Mouse (Mus musculus) fibroblast of lung, adult 2 months (primary cell): ENCODE results near the gene Nhsl2.
"Not testable (repeated sequence)": the region's sequence is repeated elsewhere in the genome, so short reads cannot be mapped to it uniquely, and the experiment has no call there.

Experiments
- DNase-seq: peaks from one replicate; pipeline ENCODE4 v3.0.0-alpha.2; 2011; ENCODE audit warnings: low read depth

Nhsl2 gene

DNA sequence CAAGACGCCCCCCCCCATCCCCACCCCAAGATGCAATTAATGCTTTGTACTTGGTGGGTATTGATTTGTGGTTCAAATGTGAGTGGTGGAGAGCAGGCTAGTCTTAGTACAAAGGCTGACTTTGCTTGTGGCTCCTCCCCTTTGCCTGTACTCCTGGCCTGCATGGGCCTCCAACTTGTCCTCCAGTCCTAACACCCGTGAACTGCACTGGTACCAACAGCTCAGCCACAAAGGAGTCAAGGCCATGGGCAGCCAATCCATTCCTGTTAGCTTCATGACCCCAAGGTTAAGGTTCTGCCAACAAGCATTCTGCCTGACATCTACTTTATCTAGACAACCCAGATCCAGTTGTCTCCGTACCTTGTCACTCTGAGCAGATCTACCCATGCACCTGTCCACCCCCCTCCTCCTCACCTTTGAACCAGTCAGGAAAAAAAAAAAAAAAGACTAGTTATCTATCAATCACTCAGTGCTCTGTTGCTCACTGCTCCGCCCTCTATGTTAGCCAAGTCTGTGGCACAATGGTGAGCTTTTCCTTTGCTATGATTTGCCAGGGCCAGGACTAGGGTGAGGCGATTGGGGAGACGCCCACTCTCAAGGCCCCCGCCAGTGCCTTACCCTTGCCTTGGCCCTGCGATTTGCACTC, 236.7 kb downstream of the Nhsl2 start:
- DNase-seq, result no peak

DNA sequence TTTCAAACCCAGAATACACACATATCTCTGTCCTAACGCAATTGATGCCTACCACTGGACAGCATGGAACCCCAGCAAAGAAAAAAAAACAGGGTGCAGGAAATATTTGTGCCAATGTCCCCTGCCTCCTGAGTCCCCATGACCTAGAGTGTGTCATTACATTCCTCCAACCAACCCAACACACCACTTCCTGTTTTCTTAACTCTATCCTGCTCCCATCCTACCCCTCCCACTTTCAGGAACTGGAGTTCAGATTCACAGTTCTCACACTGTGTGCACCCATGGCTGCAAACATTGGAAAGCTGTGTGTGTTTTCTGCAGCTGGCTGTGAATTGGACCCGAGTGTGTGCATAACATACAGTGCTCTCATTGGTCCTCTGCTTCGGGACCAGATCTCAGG, 241.4 kb downstream of the Nhsl2 start:
- DNase-seq, result no peak

DNA sequence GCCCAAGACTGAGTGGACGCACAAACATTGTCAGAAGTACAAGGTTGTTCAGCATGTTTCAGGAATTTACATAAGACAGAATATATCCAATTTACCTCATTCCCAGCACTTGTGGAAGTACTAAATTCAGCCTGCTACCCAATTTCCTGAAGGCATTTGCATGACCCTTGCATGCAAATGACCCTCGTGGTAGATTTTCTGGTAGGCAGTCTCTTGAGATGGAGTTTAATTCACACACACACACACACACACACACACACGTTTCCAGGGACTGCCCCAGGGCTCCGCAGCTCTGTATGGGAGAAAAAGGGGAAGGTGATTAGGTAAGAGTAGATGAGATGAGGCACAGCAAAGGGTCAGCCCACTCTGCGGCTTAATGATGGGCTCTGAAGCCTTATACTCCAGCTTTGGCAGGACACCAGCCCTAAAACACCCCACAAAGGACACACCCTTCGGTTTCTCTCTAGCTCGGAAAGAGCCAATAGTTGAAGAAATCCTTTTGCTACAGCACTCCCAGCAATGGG, 245.3 kb downstream of the Nhsl2 start:
- no peak for DNase-seq

DNA sequence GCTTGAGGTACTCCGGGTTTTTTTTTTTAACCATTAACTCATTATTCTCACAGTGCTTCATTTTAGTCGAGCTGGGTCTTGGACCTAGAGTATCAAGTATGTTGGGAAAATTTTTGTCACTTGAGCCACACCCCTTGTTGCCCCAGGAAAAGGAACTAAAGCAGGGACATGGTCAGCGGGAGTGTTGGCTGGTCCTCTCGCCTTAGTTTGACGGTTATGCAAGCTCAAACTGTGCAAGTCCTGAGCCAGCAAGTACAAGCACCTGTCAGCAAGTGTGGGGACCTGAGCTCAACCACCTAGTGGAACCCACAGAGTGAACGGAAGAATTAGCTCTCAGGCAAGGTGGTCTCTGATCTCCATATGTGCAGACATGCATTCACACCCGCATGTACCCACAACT, 252.7 kb downstream of the Nhsl2 start:
- no peak for DNase-seq

DNA sequence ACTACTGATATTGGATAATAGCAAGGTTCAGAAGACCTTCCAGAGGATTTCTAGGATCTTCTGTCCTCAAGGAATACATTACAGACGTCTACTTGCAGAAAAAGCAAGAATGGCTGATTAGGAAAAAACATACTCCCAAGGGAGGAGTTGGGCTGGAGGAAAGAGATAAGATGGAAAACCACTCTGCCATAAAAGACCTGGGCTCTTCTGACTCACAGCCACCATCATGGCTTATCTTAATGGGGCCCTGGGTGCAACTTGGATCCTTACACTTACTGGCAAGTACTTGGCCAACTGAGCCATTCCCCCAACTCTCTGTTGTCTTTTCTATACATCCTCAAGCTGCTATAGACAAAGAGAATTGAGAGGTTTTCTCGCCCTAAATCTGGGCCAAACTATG, 254.6 kb downstream of the Nhsl2 start:
- not testable (repeated sequence) for DNase-seq

DNA sequence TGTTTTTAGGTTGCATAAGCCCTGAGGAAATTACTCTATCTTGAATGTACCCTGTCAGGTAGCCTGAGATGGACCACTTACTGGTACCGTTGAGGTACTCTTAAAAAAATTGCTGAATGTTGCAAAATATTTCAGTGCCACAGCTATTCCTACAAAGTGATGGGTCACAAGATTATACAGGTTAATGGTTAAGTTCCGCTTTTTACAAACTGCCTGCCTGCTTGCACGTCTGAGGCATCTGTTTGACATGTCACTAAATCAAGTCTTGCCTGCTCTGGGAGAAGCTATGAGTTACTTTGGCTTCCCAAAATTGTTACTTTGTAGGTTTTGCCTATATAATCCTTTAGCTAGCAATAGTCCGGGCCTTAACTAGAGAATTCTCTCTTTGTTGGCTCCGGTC, 260.2 kb downstream of the Nhsl2 start:
- not testable (repeated sequence) for DNase-seq

DNA sequence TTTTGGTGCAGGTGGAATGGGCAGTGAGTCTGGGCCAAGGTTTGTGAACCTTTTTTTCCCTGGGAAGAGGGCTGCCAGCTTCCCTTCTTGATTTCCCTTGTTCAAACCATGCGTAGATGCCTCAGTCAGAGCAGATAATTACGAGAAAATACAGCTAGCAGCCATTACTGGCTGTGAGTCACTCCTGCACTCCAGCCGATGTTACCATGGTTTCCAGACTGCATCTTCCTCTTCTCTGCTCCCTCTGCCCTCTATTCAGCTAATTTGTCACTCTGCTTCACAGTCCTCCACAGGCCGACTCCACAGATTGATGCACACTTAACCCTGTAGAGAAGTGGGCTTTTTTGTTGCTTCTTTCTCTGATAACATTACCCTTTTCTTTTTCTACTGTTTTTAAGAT, 266.5 kb downstream of the Nhsl2 start:
- no peak for DNase-seq

DNA sequence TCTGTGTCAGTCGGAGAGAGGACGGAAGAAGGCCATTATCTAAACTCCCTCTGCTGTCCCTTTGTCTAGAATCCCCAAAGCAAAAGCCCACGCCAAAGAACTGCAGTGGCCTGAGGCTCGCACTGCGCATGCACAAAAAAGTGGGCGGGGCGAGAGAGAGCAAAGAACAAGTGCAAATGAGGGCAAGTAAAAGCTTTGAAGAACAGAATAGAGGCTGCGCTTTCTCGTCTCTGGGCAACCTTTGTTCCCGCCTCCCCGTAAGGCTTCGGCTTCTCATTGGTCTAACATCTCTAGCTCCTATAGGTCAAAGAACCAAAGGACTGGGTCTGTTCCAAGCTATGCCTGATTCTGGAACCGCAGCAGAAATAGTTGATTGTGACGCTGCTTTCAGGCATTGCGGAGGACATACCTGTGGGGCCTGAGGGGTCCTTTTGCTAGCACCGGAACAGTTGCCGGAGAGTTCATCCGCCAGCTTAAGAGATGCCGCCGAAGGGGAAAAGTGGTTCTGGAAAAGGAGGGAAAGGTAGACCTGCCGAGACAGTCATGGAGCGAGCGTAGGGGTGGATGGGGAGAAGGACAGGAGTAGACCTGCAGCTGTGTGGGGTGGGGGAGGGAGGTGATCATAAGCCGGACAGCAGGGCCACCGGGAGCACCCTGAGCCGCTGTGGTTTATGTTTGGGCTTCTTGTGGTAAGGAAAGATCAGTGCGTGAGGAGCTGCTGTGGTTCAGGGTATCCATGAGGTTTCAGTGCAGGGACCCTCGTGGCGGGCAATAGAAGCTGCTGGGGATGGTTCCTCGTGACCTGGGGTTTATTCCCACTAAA, 270.1 kb downstream of the Nhsl2 start, which contains the start of gene Pin4:
Gene Pin4 (plus strand): TSS at position 406 of the 823 bp plus-strand sequence.
- DNase-seq, result peak; percentile 94

DNA sequence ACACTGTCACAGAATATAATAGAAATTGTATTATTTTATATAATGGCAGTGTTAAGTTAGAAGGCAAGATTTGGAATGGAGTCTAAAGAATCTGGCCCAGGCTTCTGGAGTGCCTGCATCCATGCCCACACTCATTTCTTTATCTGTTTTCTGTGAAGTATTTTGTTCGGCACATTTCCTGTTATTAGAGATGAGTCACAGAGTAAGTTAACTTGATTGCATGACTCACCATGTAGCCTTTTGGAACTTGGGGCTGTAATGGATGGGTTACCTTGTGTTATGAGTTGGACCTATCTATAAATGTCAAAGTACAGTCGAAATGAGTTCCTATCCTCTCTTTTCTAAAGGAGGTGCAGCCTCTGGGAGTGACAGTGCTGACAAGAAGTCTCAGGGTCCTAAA, 272.1 kb downstream of the Nhsl2 start:
- DNase-seq, result no peak

DNA sequence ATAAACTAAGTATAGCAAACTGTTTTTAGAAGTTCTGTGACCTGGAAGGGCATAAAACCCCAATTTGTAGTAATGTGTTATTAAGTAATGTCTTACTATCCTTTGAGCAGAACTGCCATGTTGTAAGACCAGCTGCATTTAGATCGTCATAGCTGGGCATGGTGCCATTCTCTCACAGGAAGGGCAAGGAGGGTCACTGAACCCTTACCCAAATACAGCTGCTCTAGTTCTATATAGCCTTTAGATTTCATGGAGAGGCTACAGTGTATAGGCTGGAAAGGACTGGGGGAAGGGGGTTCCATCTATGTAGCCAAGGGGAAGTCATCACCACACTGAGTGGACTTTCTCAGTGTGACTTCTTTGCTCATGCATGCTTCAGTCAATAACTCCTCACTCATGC, 292.0 kb downstream of the Nhsl2 start:
- DNase-seq, result no peak
